Mouse (Mus musculus) heart, embryonic 11.5 days (tissue): ENCODE results near the gene Frzb. TPM values are rescaled to one million over a fixed set of nuclear protein-coding genes. Genes with fewer than 3 reads are reported as not detected.

ENCODE experiments used
- ATAC-seq: fragments of 200-750 bp; cut with Nextera tagmentation; replicated peaks from 2 replicates; pipeline ENCODE4 v1.8.0; 2017; ENCODE audit warnings: moderate library complexity; ENCODE audit not compliant: insufficient number of reproducible peaks, low FRiP score, low TSS enrichment
- H3K27ac ChIP-seq: fragments of 300-500 bp; sonication (generic); 2 replicates; pipeline ENCODE4 v1.5.1; 2014; ENCODE audit warnings: mild to moderate bottlenecking, low read depth, low read length
- H3K27me3 ChIP-seq: fragments of 300-500 bp; sonication (generic); 2 replicates; pipeline ENCODE4 v1.6.1; 2014; ENCODE audit warnings: mild to moderate bottlenecking, low read length, mixed read lengths; ENCODE audit not compliant: control insufficient read depth, insufficient read depth
- H3K36me3 ChIP-seq: fragments of 300-500 bp; sonication (generic); 2 replicates; pipeline ENCODE4 v1.6.1; 2014; ENCODE audit warnings: mild to moderate bottlenecking, low read length, moderate library complexity, mixed read lengths; ENCODE audit not compliant: control insufficient read depth, insufficient read depth
- H3K4me1 ChIP-seq: fragments of 300-500 bp; sonication (generic); 2 replicates; pipeline ENCODE4 v1.6.1; 2014; ENCODE audit warnings: low read length; ENCODE audit not compliant: control insufficient read depth, insufficient read depth
- H3K4me2 ChIP-seq: fragments of 300-500 bp; sonication (generic); 2 replicates; pipeline ENCODE4 v1.6.1; 2014; ENCODE audit warnings: mild to moderate bottlenecking, moderate library complexity
- H3K4me3 ChIP-seq: fragments of 300-500 bp; sonication (generic); 2 replicates; pipeline ENCODE4 v1.5.1; 2014; ENCODE audit warnings: low read depth, low read length
- H3K9ac ChIP-seq: fragments of 300-500 bp; sonication (generic); 2 replicates; pipeline ENCODE4 v1.6.1; 2014; ENCODE audit warnings: mild to moderate bottlenecking, low read depth, low read length, moderate library complexity
- H3K9me3 ChIP-seq: fragments of 300-500 bp; sonication (generic); replicated peaks from 2 replicates; pipeline ENCODE4 v1.6.1; 2016; ENCODE audit warnings: low read length; ENCODE audit not compliant: control insufficient read depth
- WGBS: fragments of 180-500 bp; shearing (Covaris S2); extraction: QIAGEN DNeasy Blood & Tissue Kit; methylation state at CpG from one replicate; pipeline ENCODE4 v1.1.7; 2014; ENCODE audit not compliant: insufficient replicate concordance; 5-methylcytosine and 5-hydroxymethylcytosine counted together
- polyA plus RNA-seq: library from polyadenylated mRNA; unstranded; fragments of >200 nt; fragmentation: Nextera tagmentation; extraction: Ambion mirVana; gene quantifications from 2 replicates; pipeline ENCODE4 v1.2.1, GENCODE M21; 2014

The Frzb gene
- polyA plus RNA-seq, 1 experiment from 2014 or later: 10.1 TPM

GRCm38 (mm10) chr2:80448231-80448630 lies 806 bp upstream of the Frzb start:
- WGBS: under 1% methylated on average over 12 of the region's 12 CpGs
- no peaks in the 10 kb centered on the region for H3K4me1 ChIP-seq
- H3K27me3 ChIP-seq: peaks cover 5% of the 10 kb centered on the region; the same call in 1 of the 2 replicates
- no peaks in the 10 kb centered on the region for H3K36me3 ChIP-seq
- ATAC-seq: 0 out of 2 replicates have a peak, but pooled peaks have one; percentile 15
- peak overlapping the region; percentile 45 for H3K4me3 ChIP-seq
- 0 out of 2 replicates have a peak overlapping the region, but pooled peaks have one; percentile 63 for H3K27ac ChIP-seq
- peak overlapping the region; percentile 62 for H3K9ac ChIP-seq
- peak overlapping the region; percentile 99 for H3K4me2 ChIP-seq
- H3K9me3 ChIP-seq: 0 out of 2 replicates have a peak, but pooled peaks cover 2% of the 10 kb centered on the region

DNA sequence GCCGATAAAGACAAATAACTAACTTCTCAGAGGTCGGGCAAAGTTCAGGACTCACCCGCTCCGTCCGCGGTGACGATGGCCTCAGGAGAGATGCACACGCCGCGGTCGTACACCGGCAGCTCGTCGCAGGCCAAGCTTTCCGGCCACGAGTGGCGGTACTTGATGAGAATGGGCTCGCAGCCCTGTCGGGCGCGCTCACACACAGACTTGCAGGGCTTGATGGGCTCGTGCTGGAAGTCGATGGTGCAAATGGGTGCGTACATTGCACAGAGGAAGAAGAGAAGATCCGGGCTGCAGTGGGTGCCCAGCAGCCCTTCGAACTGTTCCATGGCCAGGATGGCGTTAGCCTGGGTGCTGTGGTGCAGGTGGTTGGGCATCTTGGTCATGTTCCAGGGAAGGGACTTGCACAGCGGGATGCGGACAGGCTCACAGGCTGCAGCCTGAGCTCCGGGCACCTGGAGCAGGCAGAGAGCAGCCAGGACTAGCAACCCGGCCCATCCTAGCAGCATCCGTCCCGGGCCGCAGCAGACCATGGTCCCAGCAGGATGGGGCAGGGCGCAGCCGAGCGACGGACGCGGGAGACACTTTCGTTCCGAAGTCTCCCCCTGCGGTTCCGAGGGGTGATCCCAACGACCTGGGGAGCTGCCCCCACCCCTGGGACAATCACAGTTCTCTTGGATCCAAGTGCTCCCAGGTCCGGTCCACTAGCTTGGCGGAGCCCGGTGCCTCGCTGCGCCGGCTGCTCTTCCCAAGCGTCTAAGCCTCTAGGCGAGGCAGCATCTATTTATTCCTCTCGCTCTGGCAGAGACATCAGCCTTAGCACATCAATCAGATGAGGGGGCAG lies 895 bp downstream of the Frzb start:
- Histone ChIP-seq H3K9me3 (0 out of 2 replicates have a peak, but pooled peaks cover 2% of the 10 kb centered on the region), H3K27ac (no peak overlapping the region), H3K4me1 (no peaks in the 10 kb centered on the region), H3K4me3 (peak overlapping the region; percentile 45), H3K27me3 (peaks cover 5% of the 10 kb centered on the region; the same call in 1 of the 2 replicates), H3K4me2 (peak overlapping the region; percentile 99), H3K9ac (peak overlapping the region; percentile 68), H3K36me3 (no peaks in the 10 kb centered on the region)
- WGBS: under 1% methylated on average over 54 of the region's 54 CpGs
- peak; percentile 66 for ATAC-seq

- H3K27me3 ChIP-seq: peaks cover 5% of the 10 kb centered on the region; the same call in 1 of the 2 replicates
- ATAC-seq: no peak
- H3K4me3 ChIP-seq: peak overlapping the region; percentile 45
- 0 out of 2 replicates have a peak, but pooled peaks cover 2% of the 10 kb centered on the region for H3K9me3 ChIP-seq
- peak overlapping the region; percentile 99 for H3K4me2 ChIP-seq
- no peaks in the 10 kb centered on the region for H3K4me1 ChIP-seq
- 7% methylated on average over 10 of the region's 10 CpGs for WGBS
- H3K27ac ChIP-seq: no peak overlapping the region
- no peaks in the 10 kb centered on the region for H3K36me3 ChIP-seq
- H3K9ac ChIP-seq: peak overlapping the region; percentile 68; the same call in 1 of the 2 replicates
These were observed 1.5 kb downstream of the Frzb start for GRCm38 (mm10) chr2:80445926-80446307.

DNA sequence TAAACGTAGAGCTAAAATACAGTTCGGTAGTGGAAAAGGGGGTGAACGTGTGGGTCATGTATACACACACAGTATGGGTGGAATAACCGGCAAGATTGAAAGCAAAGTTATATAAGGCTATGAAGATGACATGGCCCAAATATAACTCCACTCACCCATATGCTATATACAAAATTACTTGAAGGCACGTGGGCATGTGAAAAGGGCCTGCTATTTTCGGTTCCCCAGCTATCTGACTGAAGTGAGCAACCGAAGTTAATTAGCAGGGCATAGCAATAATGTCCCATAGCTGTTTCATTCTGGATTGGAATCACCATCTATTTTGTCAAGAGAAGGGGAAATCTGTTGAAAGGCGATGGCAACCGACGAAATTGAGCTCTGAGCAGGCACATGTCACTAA lies 1.9 kb downstream of the Frzb start:
- peak overlapping the region; percentile 45; the same call in 1 of the 2 replicates for H3K4me3 ChIP-seq
- H3K9ac ChIP-seq: no peak overlapping the region; the same call in 1 of the 2 replicates
- H3K4me1 ChIP-seq: no peaks in the 10 kb centered on the region
- 43% methylated on average over 10 of the region's 10 CpGs for WGBS
- H3K9me3 ChIP-seq: 0 out of 2 replicates have a peak, but pooled peaks cover 2% of the 10 kb centered on the region
- peak overlapping the region; percentile 99 for H3K4me2 ChIP-seq
- ATAC-seq: no peak
- peaks cover 5% of the 10 kb centered on the region; the same call in 1 of the 2 replicates for H3K27me3 ChIP-seq
- no peaks in the 10 kb centered on the region for H3K36me3 ChIP-seq
- no peak overlapping the region for H3K27ac ChIP-seq

- Histone ChIP-seq H3K36me3 (no peaks in the 10 kb centered on the region), H3K27me3 (peaks cover 5% of the 10 kb centered on the region; the same call in 1 of the 2 replicates), H3K4me3 (no peak overlapping the region), H3K4me2 (no peak overlapping the region; the same call in 1 of the 2 replicates), H3K4me1 (no peaks in the 10 kb centered on the region), H3K9ac (no peak overlapping the region), H3K27ac (no peak overlapping the region), H3K9me3 (0 out of 2 replicates have a peak, but pooled peaks cover 2% of the 10 kb centered on the region)
- no peak for ATAC-seq
- WGBS: 68% methylated on average over 14 of the region's 14 CpGs
These were observed 2.7 kb downstream of the Frzb start for GRCm38 (mm10) chr2:80444418-80445365.

GRCm38 (mm10) chr2:80443962-80444361 lies 3.5 kb downstream of the Frzb start:
- no peak overlapping the region for H3K4me3 ChIP-seq
- 0 out of 2 replicates have a peak, but pooled peaks cover 2% of the 10 kb centered on the region for H3K9me3 ChIP-seq
- H3K27ac ChIP-seq: no peak overlapping the region
- no peaks in the 10 kb centered on the region for H3K36me3 ChIP-seq
- WGBS: 85% methylated on average over 2 of the region's 2 CpGs
- H3K4me2 ChIP-seq: no peak overlapping the region
- ATAC-seq: no peak
- H3K27me3 ChIP-seq: peaks cover 5% of the 10 kb centered on the region; the same call in 1 of the 2 replicates
- H3K4me1 ChIP-seq: no peaks in the 10 kb centered on the region
- H3K9ac ChIP-seq: no peak overlapping the region

DNA sequence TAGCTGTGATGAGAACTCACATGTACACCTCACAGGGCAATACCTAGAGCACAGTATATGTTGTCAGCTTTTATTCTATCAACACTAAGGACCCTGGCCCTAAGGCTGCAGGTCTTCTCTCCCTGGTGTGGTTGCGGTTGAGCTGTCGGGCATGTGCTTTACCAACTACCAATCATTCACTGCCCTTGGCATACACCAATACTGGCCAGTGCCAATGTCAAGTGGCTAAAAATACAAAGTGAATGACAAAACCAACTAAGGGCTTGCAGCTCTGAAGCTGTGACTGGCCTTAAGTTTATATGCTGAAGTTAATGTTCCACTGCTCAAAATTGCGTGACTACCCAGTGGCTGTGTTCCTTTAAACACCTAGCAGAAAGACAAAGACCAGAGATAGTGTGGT lies 6.0 kb downstream of the Frzb start:
- WGBS: 87% methylated on average over 3 of the region's 3 CpGs
- Histone ChIP-seq H3K27ac (no peak overlapping the region), H3K4me1 (no peaks in the 10 kb centered on the region), H3K4me2 (no peak overlapping the region), H3K4me3 (no peak overlapping the region), H3K36me3 (no peaks in the 10 kb centered on the region), H3K9ac (no peak overlapping the region), H3K9me3 (0 out of 2 replicates have a peak, but pooled peaks cover 2% of the 10 kb centered on the region), H3K27me3 (peaks cover 3% of the 10 kb centered on the region; the same call in 1 of the 2 replicates)
- ATAC-seq: no peak

DNA sequence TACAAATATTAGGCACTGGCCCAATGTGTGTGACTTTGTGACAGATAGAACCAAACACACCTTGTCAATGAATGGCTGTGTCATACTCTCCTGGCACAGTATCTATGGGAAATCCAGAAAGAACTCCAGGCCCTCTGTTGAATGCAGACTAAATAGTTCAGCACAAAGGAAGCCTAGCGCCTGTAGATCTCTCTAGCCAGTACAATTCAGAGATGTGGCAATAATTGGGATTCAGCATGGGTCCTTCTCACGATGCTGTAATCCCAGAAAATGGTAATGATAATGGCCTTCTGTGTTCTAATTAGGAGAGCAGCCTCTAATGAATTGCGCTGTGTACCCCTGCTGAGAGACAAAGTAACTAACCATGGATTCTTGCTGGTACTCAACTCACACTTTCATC lies 8.6 kb downstream of the Frzb start:
- no peaks in the 10 kb centered on the region for H3K4me1 ChIP-seq
- 73% methylated on average over 3 of the region's 3 CpGs for whole genome bisulfite sequencing
- no peaks in the 10 kb centered on the region for H3K27me3 ChIP-seq
- H3K9me3 ChIP-seq: no peaks in the 10 kb centered on the region
- ATAC-seq: no peak
- no peaks in the 10 kb centered on the region for H3K36me3 ChIP-seq
- H3K4me2 ChIP-seq: no peak overlapping the region
- no peak overlapping the region for H3K4me3 ChIP-seq
- no peak overlapping the region for H3K9ac ChIP-seq
- no peak overlapping the region for H3K27ac ChIP-seq
